Mouse (Mus musculus) forelimb bud, embryonic 11.5 days (tissue): ENCODE data around the gene Zfp82.
A peak's percentile ranks its signal among the peaks of the same experiment; 100 is the strongest.
"Not testable (repeated sequence)": the region's sequence is repeated elsewhere in the genome, so short reads cannot be mapped to it uniquely, and the experiment has no call there.

Source experiments
- DNase-seq: peaks from one replicate; pipeline ENCODE4 v3.0.0-alpha.2; 2012; ENCODE audit warnings: low read depth, low spot score

Zfp82 gene

GRCm38 (mm10) chr7:30072146-30073028 is at the start of gene Zfp82:
Zfp82 (minus strand) TSS chr7:30072900.
- peak; percentile 90 for DNase-seq

- peak; percentile 13 for DNase-seq
These were observed 49.5 kb upstream of the Zfp82 start for GRCm38 (mm10) chr7:30122188-30122530.

GRCm38 (mm10) chr7:30121308-30122187 is 48.8 kb upstream of the Zfp82 start, which contains the start of gene Zfp382:
Zfp382 (plus strand) TSS chr7:30121942.
- DNase-seq, result peak; percentile 85

- DNase-seq, result not testable (repeated sequence)
These were observed 45.2 kb upstream of the Zfp82 start for GRCm38 (mm10) chr7:30117935-30118334.

- DNase-seq, result no peak
These were observed 43.4 kb upstream of the Zfp82 start for GRCm38 (mm10) chr7:30116076-30116475.

GRCm38 (mm10) chr7:30099297-30099696 is 26.6 kb upstream of the Zfp82 start:
- no peak for DNase-seq

- DNase-seq, result no peak
These were observed 22.9 kb upstream of the Zfp82 start for GRCm38 (mm10) chr7:30095551-30096125.

- DNase-seq, result peak; percentile 96
These were observed 22.1 kb upstream of the Zfp82 start, which contains the start of gene Zfp260 for GRCm38 (mm10) chr7:30094646-30095429. Zfp260 (plus strand) TSS chr7:30094777.

GRCm38 (mm10) chr7:30093918-30094415 is 21.3 kb upstream of the Zfp82 start:
- DNase-seq, result no peak

- DNase-seq, result no peak
These were observed 20.0 kb upstream of the Zfp82 start for GRCm38 (mm10) chr7:30092666-30093065.

- no peak for DNase-seq
These were observed 18.4 kb upstream of the Zfp82 start for GRCm38 (mm10) chr7:30090970-30091585.

- DNase-seq, result peak; percentile 98
These were observed 17.6 kb upstream of the Zfp82 start, which contains the start of the genes Gm26920 and Zfp566 for GRCm38 (mm10) chr7:30090092-30090969. Gm26920 (minus strand) TSS chr7:30090410. Zfp566 (minus strand) TSS chr7:30090527.

- no peak for DNase-seq
These were observed 16.7 kb upstream of the Zfp82 start for GRCm38 (mm10) chr7:30089405-30089804.

- no peak for DNase-seq
These were observed 13.8 kb upstream of the Zfp82 start for GRCm38 (mm10) chr7:30086524-30086923.

GRCm38 (mm10) chr7:30064622-30065021 is 8.1 kb downstream of the Zfp82 start:
- DNase-seq, result no peak

GRCm38 (mm10) chr7:30062478-30062877 is 10.2 kb downstream of the Zfp82 start:
- DNase-seq, result peak; percentile 14

GRCm38 (mm10) chr7:30060341-30060740 is 12.4 kb downstream of the Zfp82 start:
- DNase-seq, result no peak

- no peak for DNase-seq
These were observed 19.1 kb downstream of the Zfp82 start for GRCm38 (mm10) chr7:30053591-30053990.

GRCm38 (mm10) chr7:30050882-30051548 is 21.7 kb downstream of the Zfp82 start, which contains the start of gene Zfp14:
Zfp14 (minus strand) TSS chr7:30051380.
- peak; percentile 90 for DNase-seq
